ENCODE assay signal across 31 mouse cellular contexts in genomic region chr14:57289105-57289504, GRCm38 (mm10).
DNase-seq lines count a peak whose midpoint lies in the region; ATAC-seq and TF ChIP-seq lines count a peak whose summit lies in the region.
"Had no signal": no experiment of that assay in that cellular context is flagged by ENCODE, and none has a peak within 500 bp of the region (broad histone marks: within the 10 kb centered on the region; RNA-seq: fewer than 3 reads in every experiment).

No protein-coding gene starts in this region.

- H3K4me2 ChIP-seq in hindbrain, postnatal 0 days (ENCODE audit: low read depth, low read length): no peak overlapping the region
- H3K4me2 ChIP-seq in hindbrain, embryonic 12.5 days (replicated peaks): no peak overlapping the region
- no peak overlapping the region; the same call in 1 of the 2 replicates for H3K4me2 ChIP-seq in midbrain, embryonic 14.5 days (ENCODE audit: low read length)
- H3K4me2 ChIP-seq: embryonic facial prominence, embryonic 13.5 days; forebrain, embryonic 12.5 days; heart, embryonic 12.5 days; liver, embryonic 12.5 days; neural tube, embryonic 12.5 days had no signal

- TF ChIP-seq CTCF in hindbrain, postnatal 0 days (IDR thresholded peaks at IDR 0.05; ENCODE audit: low read depth): no peak
- TF ChIP-seq CTCF in brain, embryonic 14.5 days (IDR thresholded peaks at IDR 0.05; ENCODE audit: borderline replicate concordance, extremely low read depth, insufficient read depth, insufficient read length): no peak

- 15% methylated on average over 9 of the region's 9 CpGs for WGBS in hindbrain, postnatal 0 days
- 33% methylated on average over 9 of the region's 9 CpGs for WGBS in hindbrain, embryonic 12.5 days
- whole genome bisulfite sequencing in midbrain, embryonic 14.5 days: 5% methylated on average over 9 of the region's 9 CpGs

- peak; percentile 74 for ATAC-seq in hindbrain, postnatal 0 days
- ATAC-seq in hindbrain, embryonic 12.5 days (ENCODE audit: low FRiP score): no peak
- ATAC-seq in midbrain, embryonic 14.5 days (ENCODE audit: low FRiP score, low TSS enrichment): no peak
- ATAC-seq: intestine, postnatal 0 days; liver, embryonic 12.5 days; liver, postnatal 0 days had no signal

- no peaks in the 10 kb centered on the region for H3K9me3 ChIP-seq in hindbrain, postnatal 0 days (ENCODE audit: low read length)
- no peaks in the 10 kb centered on the region for H3K9me3 ChIP-seq in hindbrain, embryonic 12.5 days (replicated peaks)
- H3K9me3 ChIP-seq in midbrain, embryonic 14.5 days (ENCODE audit: control insufficient read depth, low read length): no peaks in the 10 kb centered on the region
- H3K9me3 ChIP-seq: embryonic facial prominence, embryonic 13.5 days; forebrain, embryonic 12.5 days; G1E; heart, embryonic 12.5 days; liver, embryonic 12.5 days; megakaryocyte, embryonic 14.5 days; neural tube, embryonic 12.5 days had no signal

- H3K4me1 ChIP-seq in hindbrain, postnatal 0 days (ENCODE audit: insufficient read depth, low read length): 0 out of 2 replicates have a peak, but pooled peaks cover 4% of the 10 kb centered on the region
- H3K4me1 ChIP-seq in hindbrain, embryonic 12.5 days: 0 out of 2 replicates have a peak, but pooled peaks cover 6% of the 10 kb centered on the region
- peaks cover 6% of the 10 kb centered on the region; the same call in 1 of the 2 replicates for H3K4me1 ChIP-seq in midbrain, embryonic 14.5 days (ENCODE audit: control insufficient read depth, insufficient read depth, low read length)
- H3K4me1 ChIP-seq: embryonic facial prominence, embryonic 13.5 days; heart, embryonic 12.5 days; liver, embryonic 12.5 days; megakaryocyte, embryonic 14.5 days; neural tube, embryonic 12.5 days had no signal

- H3K27ac ChIP-seq in hindbrain, postnatal 0 days: no peak overlapping the region
- H3K27ac ChIP-seq in hindbrain, embryonic 12.5 days: no peak overlapping the region
- no peak overlapping the region for H3K27ac ChIP-seq in midbrain, embryonic 14.5 days (replicated peaks; ENCODE audit: low read depth, low read length)
- H3K27ac ChIP-seq: embryonic facial prominence, embryonic 13.5 days; heart, adult 2 months; liver, embryonic 12.5 days; neural tube, embryonic 12.5 days; stomach, postnatal 0 days had no signal

- H3K9ac ChIP-seq in hindbrain, postnatal 0 days (replicated peaks; ENCODE audit: low read length): no peak overlapping the region
- H3K9ac ChIP-seq in hindbrain, embryonic 12.5 days: no peak overlapping the region
- H3K9ac ChIP-seq in midbrain, embryonic 14.5 days (replicated peaks; ENCODE audit: low read length): no peak overlapping the region
- H3K9ac ChIP-seq: embryonic facial prominence, embryonic 13.5 days; forebrain, embryonic 12.5 days; heart, embryonic 12.5 days; liver, embryonic 12.5 days; liver, postnatal 0 days; neural tube, embryonic 12.5 days had no signal

- H3K4me3 ChIP-seq in hindbrain, postnatal 0 days (ENCODE audit: low read length): no peak overlapping the region
- H3K4me3 ChIP-seq in hindbrain, embryonic 12.5 days: no peak overlapping the region
- no peak overlapping the region for H3K4me3 ChIP-seq in midbrain, embryonic 14.5 days (replicated peaks; ENCODE audit: low read depth, low read length)
- H3K4me3 ChIP-seq: embryonic facial prominence, embryonic 13.5 days; forebrain, embryonic 12.5 days; heart, adult 2 months; heart, embryonic 12.5 days; liver, embryonic 12.5 days; megakaryocyte, embryonic 14.5 days; neural tube, embryonic 12.5 days had no signal

- no peak for TF ChIP-seq POLR2A in brain, embryonic 14.5 days (IDR thresholded peaks at IDR 0.05; ENCODE audit: borderline replicate concordance, extremely low read depth, insufficient read depth, insufficient read length, poor library complexity, severe bottlenecking)

- peak; percentile 23 for DNase-seq in embryo, embryonic 11 days
- no peak for DNase-seq in embryo, embryonic 9.5 days (ENCODE audit: extremely low spot score)
- no peak for DNase-seq in hindbrain, postnatal 0 days (ENCODE audit: low spot score)
- peak; percentile 17 for DNase-seq in brain, embryonic 14.5 days (ENCODE audit: low read depth)
- DNase-seq in midbrain, embryonic 14.5 days: peak; percentile 31
- no peak for DNase-seq in ovary, postnatal 36 days (ENCODE audit: low spot score)
- DNase-seq in ovary, adult 18-20 months (ENCODE audit: low spot score): no peak
- DNase-seq: adrenal gland, adult 8-10 months; cerebellum, adult 11 months; cerebellum, adult 9-11 months; heart, adult 2 months; heart, postnatal 4 days; kidney, adult 9 months; kidney, postnatal 10 days; layer of hippocampus, postnatal 36 days; left cerebral cortex, postnatal 4 days; liver, postnatal 0 days; lung, postnatal 4 days; spleen, adult 18-20 months; thymus, adult 18-20 months; thymus, postnatal 25 days had no signal

- no peaks in the 10 kb centered on the region for H3K36me3 ChIP-seq in hindbrain, postnatal 0 days (ENCODE audit: insufficient read depth, low read length)
- H3K36me3 ChIP-seq in hindbrain, embryonic 12.5 days: no peaks in the 10 kb centered on the region
- H3K36me3 ChIP-seq in midbrain, embryonic 14.5 days (ENCODE audit: control insufficient read depth, insufficient read depth, low read length): no peaks in the 10 kb centered on the region
- H3K36me3 ChIP-seq: embryonic facial prominence, embryonic 13.5 days; forebrain, embryonic 12.5 days; G1E; heart, embryonic 12.5 days; liver, embryonic 12.5 days; neural tube, embryonic 12.5 days had no signal

- no peaks in the 10 kb centered on the region for H3K27me3 ChIP-seq in hindbrain, postnatal 0 days (ENCODE audit: insufficient read depth, low read length)
- no peaks in the 10 kb centered on the region for H3K27me3 ChIP-seq in hindbrain, embryonic 12.5 days
- H3K27me3 ChIP-seq in midbrain, embryonic 14.5 days (ENCODE audit: control insufficient read depth, insufficient read depth, low read length): no peaks in the 10 kb centered on the region
- H3K27me3 ChIP-seq: embryonic facial prominence, embryonic 13.5 days; forebrain, embryonic 12.5 days; liver, embryonic 12.5 days; megakaryocyte, embryonic 14.5 days; neural tube, embryonic 12.5 days had no signal

Comparison
In these comparisons a context has a peak if more than half of its experiments do, and no peak if none do; other contexts are left out.
1. DNase-seq: peak in embryo, embryonic 11 days (single experiment), brain, embryonic 14.5 days (single experiment) and midbrain, embryonic 14.5 days (single experiment); none in embryo, embryonic 9.5 days (single experiment), hindbrain, postnatal 0 days (single experiment), ovary, postnatal 36 days (single experiment) and ovary, adult 18-20 months (single experiment).